Mouse (Mus musculus) left cerebral cortex, postnatal 25 days (tissue): ENCODE measurements around the gene Emb. TPM values are rescaled to one million over a fixed set of nuclear protein-coding genes. Genes with fewer than 3 reads are reported as not detected.

ENCODE experiments used
- DNase-seq, 2 experiments: peaks; one replicate each; pipeline ENCODE4 v3.0.0; 2022; ENCODE audit warnings: low spot score in 2 of 2, mixed read lengths in 1 of 2
- intact Hi-C: fragments of 180-260 bp; cut with DNase I; formaldehyde crosslinking; loops from one replicate; pipeline ENCODE4 v1.15.1; 2025
- total RNA-seq, 2 experiments: library from RNA; stranded (reverse); gene quantifications; 2 replicates each; pipeline ENCODE4 v1.2.3; 2021

The Emb gene
- total RNA-seq, 2 experiments from 2014 or later = 24.8 to 29.9 TPM

GRCm38 (mm10) chr13:117289494-117290270, 81.3 kb downstream of the Emb start:
- intact Hi-C loops = loop anchor here (1.0 kb wide), 1 partner anchor 86 kb away; no protein-coding TSS in a partner anchor
- DNase-seq = peak; percentile 76 to 78

GRCm38 (mm10) chr13:117311446-117312225, 103.3 kb downstream of the Emb start:
- intact Hi-C loops = loop anchor here (5.0 kb wide), 1 partner anchor 109 kb away; no protein-coding TSS in a partner anchor
- peak; percentile 74 to 85 for DNase-seq

Other genes with a start within 250 kb of the Emb start
- gene Parp8, start 183.0 kb upstream of the Emb start, total RNA-seq = 10 to 100 TPM; 21.6 to 21.9 TPM
- gene Gm17509, start 12.5 kb downstream of the Emb start, total RNA-seq = 1 to 10 TPM in 1 of 2 experiments, under 1 TPM in 1; 0.92 to 1.1 TPM